Mouse (Mus musculus) forebrain, embryonic 13.5 days (tissue): ENCODE data around the gene Aurkb. TPM values are rescaled to one million over a fixed set of nuclear protein-coding genes. Genes with fewer than 3 reads are reported as not detected.
"Not testable (repeated sequence)": the region's sequence is repeated elsewhere in the genome, so short reads cannot be mapped to it uniquely, and the experiment has no call there.

Experiments used
- ATAC-seq: fragments of 200-750 bp; cut with Nextera tagmentation; 2 replicates; pipeline ENCODE4 v1.8.0; 2017
- H3K27ac ChIP-seq: fragments of 300-500 bp; sonication (generic); 2 replicates; pipeline ENCODE4 v1.5.1; 2015; ENCODE audit warnings: inconsistent platforms, mild to moderate bottlenecking, moderate library complexity
- H3K27me3 ChIP-seq: fragments of 300-500 bp; sonication (generic); 2 replicates; pipeline ENCODE4 v1.6.1; 2015; ENCODE audit warnings: mild to moderate bottlenecking, inconsistent platforms
- H3K36me3 ChIP-seq: fragments of 300-500 bp; sonication (generic); 2 replicates; pipeline ENCODE4 v1.6.1; 2015; ENCODE audit warnings: mild to moderate bottlenecking, inconsistent platforms; ENCODE audit not compliant: poor library complexity, severe bottlenecking
- H3K4me1 ChIP-seq: fragments of 300-500 bp; sonication (generic); 2 replicates; pipeline ENCODE4 v1.6.1; 2015; ENCODE audit warnings: inconsistent platforms
- H3K4me2 ChIP-seq: fragments of 300-500 bp; sonication (generic); 2 replicates; pipeline ENCODE4 v1.6.1; 2015; ENCODE audit warnings: inconsistent platforms, mild to moderate bottlenecking, moderate library complexity
- H3K4me3 ChIP-seq: fragments of 300-500 bp; sonication (generic); 2 replicates; pipeline ENCODE4 v1.5.1; 2015; ENCODE audit warnings: mild to moderate bottlenecking, inconsistent platforms
- H3K9ac ChIP-seq: fragments of 300-500 bp; sonication (generic); 2 replicates; pipeline ENCODE4 v1.6.1; 2015; ENCODE audit warnings: mild to moderate bottlenecking, inconsistent platforms
- H3K9me3 ChIP-seq: fragments of 300-500 bp; sonication (generic); replicated peaks from 2 replicates; pipeline ENCODE4 v1.6.1; 2016; ENCODE audit warnings: inconsistent platforms
- WGBS: fragments of 180-500 bp; shearing (Covaris S2); methylation state at CpG from one replicate; pipeline ENCODE4 v1.1.7; 2015; 5-methylcytosine and 5-hydroxymethylcytosine counted together
- polyA plus RNA-seq: library from polyadenylated mRNA; unstranded; fragments of >200 nt; fragmentation: Nextera tagmentation; extraction: Ambion mirVana; gene quantifications from 2 replicates; pipeline ENCODE4 v1.2.1, GENCODE M21; 2015

Aurkb gene
- 143 and 149 TPM in 2 replicates for polyA plus RNA-seq

- peak; percentile 77 for ATAC-seq
- WGBS, result 1% methylated on average over 54 of the region's 54 CpGs
- H3K27ac ChIP-seq, result peak within 1 kb of the TSS; percentile 85
These were observed at the start of gene Aurkb for GRCm38 (mm10) chr11:69045531-69046394. TSS of gene Aurkb (plus strand) at chr11:69045647.

DNA sequence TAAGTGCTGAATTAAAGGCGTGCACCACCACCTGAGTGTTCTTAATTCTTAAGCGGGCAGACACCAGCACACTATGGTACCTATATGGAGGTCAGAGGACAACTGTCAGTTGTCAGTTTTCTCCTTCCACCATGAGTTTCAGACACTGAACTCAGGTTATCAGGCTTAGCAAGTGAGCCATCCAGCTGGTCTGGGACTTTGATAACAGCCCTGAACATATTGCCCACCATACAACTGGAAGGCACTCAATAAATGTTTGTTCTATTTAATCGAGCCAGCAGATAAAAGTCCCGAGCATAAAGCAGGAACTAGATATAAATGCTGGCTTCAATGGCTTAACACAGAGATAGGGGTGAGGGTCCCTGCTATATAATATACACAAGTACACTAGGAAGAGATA lies 48.4 kb upstream of the Aurkb start:
- no peak for ATAC-seq
- Histone ChIP-seq H3K27ac (no peak overlapping the region), H3K4me3 (no peak overlapping the region), H3K4me1 (no peaks in the 10 kb centered on the region), H3K36me3 (peaks cover 98% of the 10 kb centered on the region), H3K9ac (no peak overlapping the region), H3K27me3 (no peaks in the 10 kb centered on the region), H3K9me3 (no peaks in the 10 kb centered on the region), H3K4me2 (no peak overlapping the region)
- 94% methylated on average over 4 of the region's 4 CpGs for WGBS

More at GRCm38 (mm10) chr11:69045531-69046394, at the start of gene Aurkb:
- H3K27me3 ChIP-seq, result no peaks in the 10 kb centered on the region
- H3K4me3 ChIP-seq, result peak within 1 kb of the TSS; percentile 77
- no peaks in the 10 kb centered on the region for H3K9me3 ChIP-seq
- peak within 1 kb of the TSS; percentile 93 for H3K4me2 ChIP-seq
- peaks cover 42% of the 10 kb centered on the region for H3K4me1 ChIP-seq
- H3K9ac ChIP-seq, result peak within 1 kb of the TSS; percentile 80
- peaks cover 27% of the 10 kb centered on the region for H3K36me3 ChIP-seq

DNA sequence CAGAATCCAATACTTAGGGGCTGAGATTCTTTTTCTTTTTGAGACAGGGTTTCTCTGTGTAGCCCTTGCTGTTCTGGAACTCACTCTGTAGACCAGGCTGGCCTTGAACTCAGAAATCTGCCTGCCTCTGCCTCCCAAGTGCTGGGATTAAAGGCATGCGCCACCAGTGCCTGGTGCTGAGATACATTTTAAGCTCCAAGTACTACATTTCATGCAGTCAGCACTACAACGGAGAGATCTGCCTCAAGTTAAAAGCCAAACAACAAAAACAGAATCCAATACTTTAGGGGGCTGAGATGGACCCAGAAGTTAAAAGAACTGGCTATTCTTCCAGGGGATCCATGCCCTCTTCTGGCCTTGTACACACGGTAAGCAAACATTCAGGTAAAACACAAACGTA lies 42.7 kb upstream of the Aurkb start:
- not testable (repeated sequence) for ATAC-seq, H3K4me1 ChIP-seq, H3K27me3 ChIP-seq, H3K27ac ChIP-seq, H3K4me2 ChIP-seq, H3K9ac ChIP-seq, H3K9me3 ChIP-seq, H3K4me3 ChIP-seq
- H3K36me3 ChIP-seq, result peaks cover 58% of the 10 kb centered on the region
- 95% methylated on average over 4 of the region's 4 CpGs for WGBS

DNA sequence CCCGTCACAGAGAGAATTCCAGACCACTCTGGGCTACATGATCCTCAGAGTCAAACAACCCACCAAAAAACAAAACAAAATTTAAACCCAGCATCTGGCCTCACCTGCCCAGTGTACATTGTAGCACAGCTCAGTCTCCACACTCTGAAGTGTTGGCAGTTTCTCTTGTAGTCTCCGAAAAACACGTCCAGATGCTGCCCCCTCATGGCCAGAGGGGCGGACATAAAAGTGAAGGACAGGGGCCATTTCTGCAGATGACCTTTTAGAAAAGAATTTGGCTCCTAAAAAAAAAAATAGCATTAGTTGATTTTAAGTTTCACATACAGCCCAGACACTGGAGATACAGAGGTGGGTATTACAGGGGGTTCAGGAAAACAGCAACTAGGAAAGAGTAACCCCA lies 41.9 kb upstream of the Aurkb start:
- Histone ChIP-seq H3K4me3 (no peak overlapping the region), H3K36me3 (peaks cover 50% of the 10 kb centered on the region), H3K9ac (no peak overlapping the region), H3K9me3 (no peaks in the 10 kb centered on the region), H3K27ac (no peak overlapping the region), H3K27me3 (no peaks in the 10 kb centered on the region), H3K4me1 (peaks cover 12% of the 10 kb centered on the region), H3K4me2 (no peak overlapping the region)
- ATAC-seq, result no peak
- WGBS, result 65% methylated on average over 4 of the region's 4 CpGs

- Histone ChIP-seq H3K9ac (0 out of 2 replicates have a peak overlapping the region, but pooled peaks have one; percentile 16), H3K27ac (no peak overlapping the region), H3K9me3 (no peaks in the 10 kb centered on the region), H3K4me1 (peaks cover 12% of the 10 kb centered on the region), H3K27me3 (no peaks in the 10 kb centered on the region), H3K4me2 (no peak overlapping the region), H3K4me3 (no peak overlapping the region), H3K36me3 (peaks cover 34% of the 10 kb centered on the region)
- WGBS, result 88% methylated on average over 7 of the region's 7 CpGs
- no peak for ATAC-seq
These were observed 40.3 kb upstream of the Aurkb start for GRCm38 (mm10) chr11:69005193-69005592.

GRCm38 (mm10) chr11:69006575-69006974 lies 38.9 kb upstream of the Aurkb start:
- peaks cover 19% of the 10 kb centered on the region for H3K4me1 ChIP-seq
- H3K4me2 ChIP-seq, H3K27ac ChIP-seq, ATAC-seq, H3K4me3 ChIP-seq, H3K27me3 ChIP-seq, H3K9ac ChIP-seq, H3K9me3 ChIP-seq: not testable (repeated sequence)
- H3K36me3 ChIP-seq, result peaks cover 20% of the 10 kb centered on the region

GRCm38 (mm10) chr11:69008182-69009121 lies 37.0 kb upstream of the Aurkb start, which contains the start of gene Pfas:
TSS of gene Pfas (minus strand) at chr11:69008460.
- peak; percentile 85 for ATAC-seq
- no peaks in the 10 kb centered on the region for H3K9me3 ChIP-seq
- H3K9ac ChIP-seq, result peak within 1 kb of the TSS; percentile 75
- WGBS, result 9% methylated on average over 38 of the region's 38 CpGs
- peak within 1 kb of the TSS; percentile 73 for H3K27ac ChIP-seq
- H3K36me3 ChIP-seq, result peaks cover 2% of the 10 kb centered on the region; the same call in 1 of the 2 replicates
- H3K4me2 ChIP-seq, result peak within 1 kb of the TSS; percentile 68
- H3K27me3 ChIP-seq, result no peaks in the 10 kb centered on the region
- H3K4me1 ChIP-seq, result peaks cover 25% of the 10 kb centered on the region
- H3K4me3 ChIP-seq, result peak within 1 kb of the TSS; percentile 71

DNA sequence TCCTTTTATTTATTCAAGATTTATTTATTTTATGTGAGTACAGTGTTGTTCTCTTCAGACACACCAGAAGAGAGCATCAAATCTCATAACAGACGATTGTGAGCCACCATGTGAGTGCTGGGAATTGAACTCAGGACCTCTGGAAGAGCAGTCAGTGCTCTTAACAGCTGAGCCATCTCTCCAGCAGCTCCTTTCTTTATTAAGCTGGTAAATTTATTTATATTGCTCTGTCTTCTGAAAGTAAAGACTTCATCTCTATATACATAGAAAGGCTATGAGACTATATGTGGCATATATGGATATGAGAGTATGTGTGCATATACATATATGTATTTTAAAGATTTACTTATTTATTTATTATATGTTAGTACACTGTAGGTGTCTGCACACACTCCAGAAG lies 35.9 kb upstream of the Aurkb start:
- H3K9me3 ChIP-seq, result no peaks in the 10 kb centered on the region
- WGBS, result 90% methylated on average over 1 of the region's 1 CpGs
- ATAC-seq, result no peak
- H3K36me3 ChIP-seq, result no peaks in the 10 kb centered on the region
- H3K4me2 ChIP-seq, result no peak overlapping the region
- H3K4me1 ChIP-seq, result peaks cover 25% of the 10 kb centered on the region
- no peaks in the 10 kb centered on the region for H3K27me3 ChIP-seq
- no peak overlapping the region for H3K9ac ChIP-seq
- no peak overlapping the region for H3K4me3 ChIP-seq
- no peak overlapping the region for H3K27ac ChIP-seq

GRCm38 (mm10) chr11:69010400-69011323 lies 34.8 kb upstream of the Aurkb start:
- Histone ChIP-seq H3K4me1 (peaks cover 30% of the 10 kb centered on the region), H3K27ac (no peak overlapping the region), H3K9ac (no peak overlapping the region), H3K4me3 (no peak overlapping the region), H3K4me2 (peak overlapping the region; percentile 76; the same call in 1 of the 2 replicates), H3K36me3 (no peaks in the 10 kb centered on the region), H3K9me3 (no peaks in the 10 kb centered on the region), H3K27me3 (no peaks in the 10 kb centered on the region)
- ATAC-seq, result no peak
- WGBS, result 90% methylated on average over 15 of the region's 15 CpGs

DNA sequence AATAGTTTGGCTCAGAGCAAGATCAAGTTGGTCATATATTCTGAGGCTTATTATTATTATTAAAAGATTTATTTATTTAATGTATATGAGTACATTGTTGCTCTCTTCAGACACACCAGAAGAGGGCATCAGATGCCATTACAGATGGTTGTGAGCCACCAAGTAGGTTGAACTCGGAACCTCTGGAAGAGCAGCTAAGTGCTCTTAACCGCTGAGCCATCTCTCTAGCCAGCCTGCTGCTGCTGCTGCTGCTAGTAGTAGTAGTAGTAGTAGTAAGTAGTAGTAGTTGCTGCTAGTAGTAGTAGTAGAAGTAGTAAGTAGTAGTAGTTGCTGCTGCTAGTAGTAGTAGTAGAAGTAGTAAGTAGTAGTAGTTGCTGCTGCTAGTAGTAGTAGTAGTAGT lies 34.0 kb upstream of the Aurkb start:
- Histone ChIP-seq H3K4me2 (peak overlapping the region; percentile 76), H3K27ac (peak overlapping the region; percentile 91), H3K9ac (peak overlapping the region; percentile 77; the same call in 1 of the 2 replicates), H3K4me3 (peak overlapping the region; percentile 55), H3K4me1 (peaks cover 30% of the 10 kb centered on the region)
- H3K27me3 ChIP-seq, H3K36me3 ChIP-seq, H3K9me3 ChIP-seq, ATAC-seq: not testable (repeated sequence)
- WGBS, result 74% methylated on average over 2 of the region's 2 CpGs

- ATAC-seq, result peak; percentile 77
- peak overlapping the region; percentile 55 for H3K4me3 ChIP-seq
- H3K27ac ChIP-seq, result peak overlapping the region; percentile 91
- no peaks in the 10 kb centered on the region for H3K36me3 ChIP-seq
- no peaks in the 10 kb centered on the region for H3K27me3 ChIP-seq
- peak overlapping the region; percentile 76 for H3K4me2 ChIP-seq
- peaks cover 34% of the 10 kb centered on the region for H3K4me1 ChIP-seq
- whole genome bisulfite sequencing, result under 1% methylated on average over 18 of the region's 18 CpGs
- peak overlapping the region; percentile 77 for H3K9ac ChIP-seq
- no peaks in the 10 kb centered on the region for H3K9me3 ChIP-seq
These were observed 33.3 kb upstream of the Aurkb start for GRCm38 (mm10) chr11:69012071-69012601.
